Mouse (Mus musculus) hindbrain, postnatal 0 days (tissue): ENCODE measurements around the gene Slfn14. TPM values are rescaled to one million over a fixed set of nuclear protein-coding genes. Genes with fewer than 3 reads are reported as not detected.
"Not testable (repeated sequence)": the region's sequence is repeated elsewhere in the genome, so short reads cannot be mapped to it uniquely, and the experiment has no call there.

Source experiments
- ATAC-seq: fragments of 200-750 bp; cut with Nextera tagmentation; 2 replicates; pipeline ENCODE4 v1.8.0; 2017; ENCODE audit warnings: mild to moderate bottlenecking, moderate TSS enrichment, moderate library complexity
- DNase-seq: peaks from one replicate; pipeline ENCODE4 v3.0.0-alpha.2; 2015; ENCODE audit warnings: low spot score
- H3K27ac ChIP-seq: fragments of 300-500 bp; sonication (generic); 2 replicates; pipeline ENCODE4 v1.5.1; 2014; ENCODE audit warnings: mild to moderate bottlenecking
- H3K27me3 ChIP-seq: fragments of 300-500 bp; sonication (generic); 2 replicates; pipeline ENCODE4 v1.6.1; 2014; ENCODE audit warnings: low read length, mixed read lengths; ENCODE audit not compliant: insufficient read depth
- H3K36me3 ChIP-seq: fragments of 300-500 bp; sonication (generic); 2 replicates; pipeline ENCODE4 v1.6.1; 2014; ENCODE audit warnings: low read length, mixed read lengths; ENCODE audit not compliant: insufficient read depth
- H3K4me1 ChIP-seq: fragments of 300-500 bp; sonication (generic); 2 replicates; pipeline ENCODE4 v1.6.1; 2014; ENCODE audit warnings: antibody characterized with exemption, low read length, mixed read lengths; ENCODE audit not compliant: insufficient read depth
- H3K4me2 ChIP-seq: fragments of 300-500 bp; sonication (generic); 2 replicates; pipeline ENCODE4 v1.6.1; 2014; ENCODE audit warnings: low read depth, mild to moderate bottlenecking, low read length, moderate library complexity, mixed read lengths
- H3K4me3 ChIP-seq: fragments of 300-500 bp; sonication (generic); 2 replicates; pipeline ENCODE4 v1.5.1; 2014; ENCODE audit warnings: low read length
- H3K9ac ChIP-seq: fragments of 300-500 bp; sonication (generic); replicated peaks from 2 replicates; pipeline ENCODE4 v1.6.1; 2014; ENCODE audit warnings: mild to moderate bottlenecking, low read length, moderate library complexity, mixed read lengths
- H3K9me3 ChIP-seq: fragments of 300-500 bp; sonication (generic); 2 replicates; pipeline ENCODE4 v1.6.1; 2016; ENCODE audit warnings: low read length, mixed read lengths
- CTCF ChIP-seq: IDR thresholded peaks from 2 replicates; pipeline ENCODE4 v1.5.1; 2016; ENCODE audit warnings: antibody characterized with exemption, control low read depth, low read depth
- WGBS: fragments of 180-500 bp; shearing (Covaris S2); extraction: QIAGEN DNeasy Blood & Tissue Kit; methylation state at CpG from one replicate; pipeline ENCODE4 v1.1.7; 2014; 5-methylcytosine and 5-hydroxymethylcytosine counted together
- polyA plus RNA-seq: library from polyadenylated mRNA; unstranded; fragments of >200 nt; fragmentation: Nextera tagmentation; extraction: Ambion mirVana; gene quantifications from 2 replicates; pipeline ENCODE4 v1.2.1, GENCODE M21; 2015
- total RNA-seq: library from RNA; depleted of rRNA; stranded (reverse); fragments of >200 nt; gene quantifications from 2 replicates; pipeline ENCODE4 v1.2.3, GENCODE M21; 2014; rRNA removed

The Slfn14 gene
- total and polyA plus RNA-seq, 2 experiments from 2014 or later, result not detected

DNA sequence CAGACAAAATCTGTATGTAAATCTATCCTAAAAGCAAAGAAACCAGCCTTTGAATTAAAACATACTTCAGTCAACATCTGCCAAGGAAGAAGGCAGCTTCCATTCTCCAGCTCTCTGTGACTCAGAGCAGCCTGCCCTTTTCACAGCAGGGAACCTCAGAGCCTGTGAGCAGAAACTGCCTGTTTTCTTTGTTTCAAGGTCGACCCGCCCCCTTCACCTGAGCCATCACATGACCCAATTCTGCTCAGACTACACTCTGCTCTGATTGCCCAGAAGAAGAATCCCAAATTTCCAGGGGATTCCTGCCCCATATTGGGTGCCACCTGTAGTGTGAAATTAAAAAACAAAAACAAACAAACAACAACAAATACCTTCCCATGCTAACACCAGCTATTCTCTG is 46.7 kb downstream of the Slfn14 start:
- no peak for ATAC-seq
- Histone ChIP-seq H3K27me3 (no peaks in the 10 kb centered on the region), H3K9me3 (no peaks in the 10 kb centered on the region), H3K4me1 (no peaks in the 10 kb centered on the region), H3K4me3 (no peak overlapping the region), H3K27ac (no peak overlapping the region), H3K36me3 (no peaks in the 10 kb centered on the region), H3K9ac (no peak overlapping the region), H3K4me2 (no peak overlapping the region)
- no peak for TF ChIP-seq CTCF
- no peak for DNase-seq
- WGBS, result 14% methylated on average over 2 of the region's 2 CpGs

DNA sequence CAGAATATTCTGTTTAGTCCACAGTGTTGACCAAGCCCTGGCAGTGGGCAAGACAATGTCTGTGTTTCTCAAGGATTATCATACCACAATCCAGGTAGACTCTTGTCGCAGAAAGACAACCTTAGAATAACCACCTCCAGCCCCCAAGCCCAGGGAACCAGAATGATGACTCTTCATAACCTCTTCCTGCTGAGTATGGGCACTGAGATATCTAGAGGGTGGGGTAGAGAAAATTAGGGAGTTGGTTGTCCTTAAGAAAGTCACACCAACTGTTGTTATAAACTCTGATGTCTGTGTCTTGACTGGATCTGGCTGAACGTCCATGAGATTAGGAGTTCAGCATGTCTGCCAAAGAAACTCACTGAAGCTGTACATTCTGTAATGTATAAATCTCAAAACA is 48.1 kb downstream of the Slfn14 start:
- WGBS, result 86% methylated on average over 2 of the region's 2 CpGs
- Histone ChIP-seq H3K4me3 (no peak overlapping the region), H3K36me3 (no peaks in the 10 kb centered on the region), H3K4me2 (no peak overlapping the region), H3K27ac (no peak overlapping the region), H3K4me1 (no peaks in the 10 kb centered on the region), H3K9me3 (no peaks in the 10 kb centered on the region), H3K9ac (no peak overlapping the region), H3K27me3 (no peaks in the 10 kb centered on the region)
- DNase-seq (no peak), ATAC-seq (no peak)
- no peak for TF ChIP-seq CTCF

DNA sequence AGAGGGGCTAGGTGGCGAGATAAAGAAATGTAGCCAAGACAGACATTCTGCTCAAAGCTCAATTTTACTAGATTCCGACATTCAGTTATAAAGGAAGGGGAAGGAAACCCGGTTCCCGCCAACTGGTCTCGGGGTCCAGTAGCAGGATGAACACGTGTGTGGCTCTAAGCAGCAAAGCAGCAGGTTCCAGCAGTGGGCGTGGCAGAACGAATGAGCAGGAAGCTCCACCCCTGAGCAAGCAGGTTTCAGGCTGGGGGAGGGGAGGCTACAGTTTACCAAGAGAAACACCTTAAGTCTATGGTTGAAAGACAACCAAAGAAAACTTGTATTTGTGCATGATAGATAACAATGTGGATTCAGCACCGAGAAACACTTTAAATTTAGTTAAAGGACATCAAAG is 49.1 kb downstream of the Slfn14 start:
- not testable (repeated sequence) for H3K27ac ChIP-seq, H3K27me3 ChIP-seq, DNase-seq, H3K36me3 ChIP-seq, H3K4me2 ChIP-seq, H3K4me1 ChIP-seq, H3K4me3 ChIP-seq, H3K9me3 ChIP-seq, H3K9ac ChIP-seq, ATAC-seq
- WGBS, result 83% methylated on average over 9 of the region's 9 CpGs

DNA sequence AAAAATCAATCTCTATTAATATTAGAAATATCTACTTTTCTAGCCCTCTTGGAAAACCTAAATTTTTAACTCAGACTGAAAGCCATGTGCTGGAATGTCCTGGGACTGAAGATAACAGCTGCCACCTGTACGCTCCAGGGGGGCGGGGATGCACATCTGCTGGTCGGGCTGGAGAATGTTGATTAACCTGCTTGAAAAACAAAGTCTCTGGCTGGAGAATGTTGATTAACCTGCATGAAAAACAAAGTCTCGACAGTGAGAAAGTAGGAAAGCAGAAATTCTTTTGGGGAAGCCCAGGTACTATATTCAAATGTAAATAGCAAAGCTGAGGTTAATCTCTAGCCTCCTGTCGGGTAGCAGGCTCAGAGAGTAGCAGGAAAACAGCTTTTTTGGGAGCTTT is 52.9 kb downstream of the Slfn14 start:
- not testable (repeated sequence) for H3K27me3 ChIP-seq, H3K27ac ChIP-seq, H3K4me2 ChIP-seq, H3K9ac ChIP-seq, H3K9me3 ChIP-seq, H3K36me3 ChIP-seq, ATAC-seq, H3K4me1 ChIP-seq, DNase-seq, H3K4me3 ChIP-seq
- WGBS, result 53% methylated on average over 5 of the region's 5 CpGs

DNA sequence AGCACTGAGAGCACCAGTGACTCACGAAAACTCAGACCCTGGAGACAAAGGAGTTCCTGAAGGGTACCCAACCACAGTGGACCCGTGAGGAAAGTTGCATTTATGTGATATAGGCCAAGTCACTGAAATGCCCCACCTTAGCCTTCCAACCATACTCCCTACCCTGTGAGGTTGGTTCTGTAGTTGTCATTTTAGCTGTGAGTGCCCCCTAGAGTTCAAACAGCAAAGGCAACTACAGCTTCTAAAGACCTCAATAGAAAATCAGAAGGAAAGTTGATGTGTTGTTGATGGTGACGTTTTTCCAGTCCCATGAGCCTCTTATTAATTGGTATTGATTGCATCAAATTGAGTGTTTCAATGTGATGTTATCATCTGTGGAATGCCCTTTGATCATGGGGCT is 55.6 kb downstream of the Slfn14 start:
- 75% methylated on average over 3 of the region's 3 CpGs for WGBS
- TF ChIP-seq CTCF, result no peak; the same call in 1 of the 2 replicates
- H3K9me3 ChIP-seq, result no peaks in the 10 kb centered on the region
- H3K4me1 ChIP-seq, result no peaks in the 10 kb centered on the region
- H3K4me2 ChIP-seq, result no peak overlapping the region
- H3K27ac ChIP-seq, result no peak overlapping the region
- ATAC-seq (no peak), DNase-seq (no peak)
- no peak overlapping the region for H3K9ac ChIP-seq
- H3K36me3 ChIP-seq, result no peaks in the 10 kb centered on the region
- H3K27me3 ChIP-seq, result no peaks in the 10 kb centered on the region
- H3K4me3 ChIP-seq, result no peak overlapping the region

DNA sequence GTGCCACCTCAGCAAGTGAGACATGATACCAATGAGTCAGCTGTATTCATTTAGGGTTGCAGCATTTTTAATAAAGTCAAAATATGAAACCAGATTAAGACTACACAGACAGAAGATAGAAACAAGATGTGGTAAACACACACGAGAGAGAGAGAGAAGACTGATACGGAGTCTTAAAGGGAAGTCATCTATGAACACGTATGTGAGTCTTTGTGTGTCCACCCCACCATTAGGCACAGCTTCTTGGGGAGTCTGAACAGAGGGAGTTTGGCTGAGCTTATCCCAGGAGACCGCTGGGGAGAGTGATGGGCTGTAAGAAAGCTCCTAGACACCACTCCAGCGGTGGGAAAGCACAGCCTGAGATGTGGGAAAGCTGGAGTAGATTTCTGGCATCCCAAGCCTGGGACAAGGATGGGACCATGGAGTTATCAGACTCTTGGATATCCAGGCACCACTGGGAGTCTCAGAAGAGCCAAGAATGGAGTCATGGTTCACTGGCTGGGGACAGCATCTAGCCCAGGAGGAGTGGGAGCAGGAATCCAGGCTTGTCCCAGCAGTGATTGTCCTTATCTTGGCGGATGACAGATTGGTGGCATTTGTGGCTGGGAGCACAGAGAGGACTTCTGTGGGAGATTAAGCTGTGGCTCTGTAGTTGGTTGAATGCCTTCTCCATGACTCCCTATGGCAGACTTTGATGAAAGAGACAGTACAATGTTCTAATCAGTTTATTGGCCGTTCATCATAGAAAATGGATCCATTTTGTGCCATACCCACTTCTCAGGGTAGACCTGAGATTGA is 58.4 kb downstream of the Slfn14 start:
- no peaks in the 10 kb centered on the region for H3K36me3 ChIP-seq
- H3K4me1 ChIP-seq, result no peaks in the 10 kb centered on the region
- TF ChIP-seq CTCF, result no peak
- no peak overlapping the region for H3K27ac ChIP-seq
- DNase-seq (no peak), ATAC-seq (no peak)
- no peak overlapping the region for H3K4me3 ChIP-seq
- H3K9me3 ChIP-seq, result no peaks in the 10 kb centered on the region
- no peaks in the 10 kb centered on the region for H3K27me3 ChIP-seq
- 84% methylated on average over 7 of the region's 7 CpGs for WGBS
- no peak overlapping the region for H3K9ac ChIP-seq
- H3K4me2 ChIP-seq, result no peak overlapping the region

DNA sequence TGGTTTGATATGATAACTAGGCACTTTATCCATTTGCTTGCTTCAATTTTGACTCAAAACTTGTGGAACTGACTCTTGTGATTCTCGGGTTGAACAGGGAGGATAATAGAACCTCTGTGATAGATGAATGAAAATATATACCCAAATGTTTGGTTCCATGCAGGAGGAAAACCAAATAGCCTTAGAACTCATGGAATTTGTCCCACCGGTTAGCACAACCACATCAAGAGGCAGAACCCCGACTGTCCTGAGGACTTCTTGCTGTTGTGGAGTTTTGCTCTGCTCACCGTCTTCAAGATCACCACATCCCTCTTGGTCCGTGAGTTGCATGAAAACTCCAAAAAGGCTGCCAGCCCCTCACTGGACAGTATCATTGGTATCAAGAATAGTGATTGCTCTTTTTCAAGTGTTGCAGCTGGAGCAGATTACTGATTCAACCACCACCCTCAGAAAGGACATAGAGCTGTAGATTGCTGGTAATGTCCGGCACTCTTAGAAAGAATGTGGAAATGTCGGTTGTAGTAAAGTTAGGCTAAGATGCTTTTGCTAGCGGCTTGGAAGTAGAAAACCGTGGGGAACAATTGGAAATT is 61.1 kb downstream of the Slfn14 start:
- Histone ChIP-seq H3K9me3 (no peaks in the 10 kb centered on the region), H3K4me1 (no peaks in the 10 kb centered on the region), H3K4me3 (no peak overlapping the region), H3K9ac (no peak overlapping the region), H3K27ac (no peak overlapping the region), H3K36me3 (no peaks in the 10 kb centered on the region), H3K27me3 (no peaks in the 10 kb centered on the region), H3K4me2 (no peak overlapping the region)
- DNase-seq (no peak), ATAC-seq (no peak)
- TF ChIP-seq CTCF, result no peak
- WGBS, result 91% methylated on average over 9 of the region's 9 CpGs

Other genes starting within 250 kb of the Slfn14 start
- 0.36 and 1.7 TPM in 2 replicates for gene Slfn2, start 221.6 kb downstream of the Slfn14 start, total RNA-seq
- gene Slfn2, start 221.6 kb downstream of the Slfn14 start, polyA plus RNA-seq, result 1.6 and 2.0 TPM in 2 replicates
- not detected in 2 replicates for gene Slfn1, start 169.9 kb downstream of the Slfn14 start, total RNA-seq
- 0.08 and 0.09 TPM in 2 replicates for gene Slfn1, start 169.9 kb downstream of the Slfn14 start, polyA plus RNA-seq
- 0.21 TPM in 1 of 2 replicates, not detected in the other for gene Slfn4, start 111.5 kb downstream of the Slfn14 start, total RNA-seq
- gene Slfn4, start 111.5 kb downstream of the Slfn14 start, polyA plus RNA-seq, result 0.06 and 0.08 TPM in 2 replicates
- 0.26 TPM in 1 of 2 replicates, not detected in the other for gene Slfn3, start 95.4 kb downstream of the Slfn14 start, total RNA-seq
- 0.23 TPM in 2 replicates for gene Slfn3, start 95.4 kb downstream of the Slfn14 start, polyA plus RNA-seq
- 208 and 209 TPM in 2 replicates for gene Ap2b1, start 12.3 kb upstream of the Slfn14 start, total RNA-seq
- gene Ap2b1, start 12.3 kb upstream of the Slfn14 start, polyA plus RNA-seq, result 86.3 and 94.8 TPM in 2 replicates
- gene Pex12, start 15.9 kb upstream of the Slfn14 start, total RNA-seq, result 10.5 and 15.5 TPM in 2 replicates
- 11.5 and 12.8 TPM in 2 replicates for gene Pex12, start 15.9 kb upstream of the Slfn14 start, polyA plus RNA-seq
- 122 and 128 TPM in 2 replicates for gene Rasl10b, start 122.4 kb upstream of the Slfn14 start, total RNA-seq
- 42.2 and 44.6 TPM in 2 replicates for gene Rasl10b, start 122.4 kb upstream of the Slfn14 start, polyA plus RNA-seq
- 0.14 and 1.0 TPM in 2 replicates for gene Gas2l2, start 142.7 kb upstream of the Slfn14 start, total RNA-seq
- 0.69 and 1.4 TPM in 2 replicates for gene Gas2l2, start 142.7 kb upstream of the Slfn14 start, polyA plus RNA-seq
- 0.37 and 4.8 TPM in 2 replicates for gene 1700020L24Rik, start 151.0 kb upstream of the Slfn14 start, total RNA-seq
- gene 1700020L24Rik, start 151.0 kb upstream of the Slfn14 start, polyA plus RNA-seq, result 0.65 and 1.4 TPM in 2 replicates
- 8.7 and 9.1 TPM in 2 replicates for gene Mmp28, start 176.3 kb upstream of the Slfn14 start, total RNA-seq
- gene Mmp28, start 176.3 kb upstream of the Slfn14 start, polyA plus RNA-seq, result 2.4 and 2.6 TPM in 2 replicates
- gene Taf15, start 186.4 kb upstream of the Slfn14 start, total RNA-seq, result 14.4 and 22.3 TPM in 2 replicates
- 13.2 and 13.6 TPM in 2 replicates for gene Taf15, start 186.4 kb upstream of the Slfn14 start, polyA plus RNA-seq
- gene Heatr9, start 235.4 kb upstream of the Slfn14 start, total RNA-seq, result not detected in 2 replicates
- not detected in 2 replicates for gene Heatr9, start 235.4 kb upstream of the Slfn14 start, polyA plus RNA-seq
- not detected in 2 replicates for gene Ccl5, start 243.8 kb upstream of the Slfn14 start, total RNA-seq
- gene Ccl5, start 243.8 kb upstream of the Slfn14 start, polyA plus RNA-seq, result 0.38 TPM in 1 of 2 replicates, not detected in the other